Mouse (Mus musculus) c-Kit-positive CD71-positive TER-119-negative erythroid progenitor cells, embryonic 14.5 days (primary cell): Measurements from ENCODE around the gene Smap1.

Experiments used
- DNase-seq: peaks from one replicate; pipeline ENCODE4 v3.0.0-alpha.2; 2013; ENCODE audit warnings: low read depth

Gene Smap1

GRCm38 (mm10) chr1:23834246-23834645 is 87.9 kb downstream of the Smap1 start:
- DNase-seq = no peak

- DNase-seq = peak; percentile 36
Observed at GRCm38 (mm10) chr1:23826887-23827758, 95.0 kb downstream of the Smap1 start.

- DNase-seq = no peak
Observed at GRCm38 (mm10) chr1:23821615-23822014, 100.5 kb downstream of the Smap1 start.

GRCm38 (mm10) chr1:23798306-23798705 is 123.8 kb downstream of the Smap1 start:
- DNase-seq = no peak
